Mouse (Mus musculus) adrenal gland, adult 2 months (tissue): ENCODE results near the gene Car9. TPM values are rescaled to one million over a fixed set of nuclear protein-coding genes. Genes with fewer than 3 reads are reported as not detected.
"Not testable (repeated sequence)": the region's sequence is repeated elsewhere in the genome, so short reads cannot be mapped to it uniquely, and the experiment has no call there.

Experiments
- DNase-seq: peaks from one replicate; pipeline ENCODE4 v3.0.0; 2021
- polyA plus RNA-seq: library from polyadenylated mRNA; depleted of rRNA; stranded (reverse); fragments of >200 nt; gene quantifications from 2 replicates; pipeline ENCODE4 v1.2.3, GENCODE M21; 2012
- total RNA-seq, 2 experiments: library from RNA; stranded (reverse); gene quantifications; 2 replicates each; pipeline ENCODE4 v1.2.3; 2021

Car9 gene
- total and polyA plus RNA-seq, 3 experiments, result 0.17 to 0.57 (median 0.28) TPM

GRCm38 (mm10) chr4:43528487-43528886 is 21.7 kb downstream of the Car9 start:
- DNase-seq, result no peak

GRCm38 (mm10) chr4:43530081-43530501 is 23.3 kb downstream of the Car9 start:
- peak; percentile 68 for DNase-seq

- DNase-seq, result peak; percentile 78
Measured at GRCm38 (mm10) chr4:43530581-43530980, 23.8 kb downstream of the Car9 start.

GRCm38 (mm10) chr4:43533270-43533669 is 26.5 kb downstream of the Car9 start:
- DNase-seq, result peak; percentile 92

- peak; percentile 62 for DNase-seq
Measured at GRCm38 (mm10) chr4:43535628-43536027, 28.9 kb downstream of the Car9 start.

GRCm38 (mm10) chr4:43536031-43536430 is 29.3 kb downstream of the Car9 start:
- no peak for DNase-seq

GRCm38 (mm10) chr4:43542044-43542443 is 35.3 kb downstream of the Car9 start:
- DNase-seq, result no peak

- DNase-seq, result peak; percentile 83
Measured at GRCm38 (mm10) chr4:43546375-43547047, 39.7 kb downstream of the Car9 start.

- no peak for DNase-seq
Measured at GRCm38 (mm10) chr4:43547160-43547559, 40.4 kb downstream of the Car9 start.

GRCm38 (mm10) chr4:43549055-43549454 is 42.3 kb downstream of the Car9 start:
- DNase-seq, result no peak

GRCm38 (mm10) chr4:43551854-43552253 is 45.1 kb downstream of the Car9 start:
- DNase-seq, result not testable (repeated sequence)

- no peak for DNase-seq
Measured at GRCm38 (mm10) chr4:43552437-43552836, 45.7 kb downstream of the Car9 start.

- no peak for DNase-seq
Measured at GRCm38 (mm10) chr4:43553891-43554290, 47.1 kb downstream of the Car9 start.

- DNase-seq, result no peak
Measured at GRCm38 (mm10) chr4:43555926-43556325, 49.2 kb downstream of the Car9 start.

- peak; percentile 58 for DNase-seq
Measured at GRCm38 (mm10) chr4:43558028-43558630, 51.4 kb downstream of the Car9 start.

GRCm38 (mm10) chr4:43558631-43559356 is 52.0 kb downstream of the Car9 start:
- DNase-seq, result peak; percentile 89

GRCm38 (mm10) chr4:43559519-43560242 is 52.9 kb downstream of the Car9 start:
- no peak for DNase-seq

GRCm38 (mm10) chr4:43560243-43560611 is 53.5 kb downstream of the Car9 start:
- peak; percentile 80 for DNase-seq

- no peak for DNase-seq
Measured at GRCm38 (mm10) chr4:43560976-43561375, 54.2 kb downstream of the Car9 start.

- DNase-seq, result no peak
Measured at GRCm38 (mm10) chr4:43561436-43561996, 54.8 kb downstream of the Car9 start.

- peak; percentile 97 for DNase-seq
Measured at GRCm38 (mm10) chr4:43561997-43562768, 55.4 kb downstream of the Car9 start, which contains the start of the genes Creb3 and Tln1. Creb3 (plus strand) TSS chr4:43562332. Tln1 (minus strand) TSS chr4:43562691.
